Mouse (Mus musculus) retina, postnatal 1 day (tissue): ENCODE measurements at regions not wholly inside any gene's neighbourhood (a gene's known extent, or its start where the extent isn't known, plus 50 kb on each side); places are given as distances from the start of the nearest gene placed in this dataset.

Experiments used
- DNase-seq: peaks from one replicate; pipeline ENCODE4 v3.0.0-alpha.2; 2012

GRCm38 (mm10) chr3:131922733-131923132, 162.4 kb upstream of the Dkk2 start:
- no peak for DNase-seq

GRCm38 (mm10) chr3:131940896-131941295, 144.2 kb upstream of the Dkk2 start:
- DNase-seq: no peak

GRCm38 (mm10) chr3:131941961-131942753, 142.9 kb upstream of the Dkk2 start:
- no peak for DNase-seq

- DNase-seq: no peak
Measured at GRCm38 (mm10) chr3:131943436-131943835, 141.7 kb upstream of the Dkk2 start.

- no peak for DNase-seq
Measured at GRCm38 (mm10) chr3:131955771-131956170, 129.3 kb upstream of the Dkk2 start.

- DNase-seq: no peak
Measured at GRCm38 (mm10) chr3:131960636-131961035, 124.5 kb upstream of the Dkk2 start.

- DNase-seq: no peak
Measured at GRCm38 (mm10) chr3:131961571-131961970, 123.5 kb upstream of the Dkk2 start.

GRCm38 (mm10) chr3:131962870-131963269, 122.2 kb upstream of the Dkk2 start:
- no peak for DNase-seq

GRCm38 (mm10) chr3:131964952-131965351, 120.1 kb upstream of the Dkk2 start:
- no peak for DNase-seq

GRCm38 (mm10) chr3:131965456-131966160, 119.5 kb upstream of the Dkk2 start:
- no peak for DNase-seq

- DNase-seq: no peak
Measured at GRCm38 (mm10) chr3:131967288-131967687, 117.8 kb upstream of the Dkk2 start.

- DNase-seq: no peak
Measured at GRCm38 (mm10) chr3:131970827-131971226, 114.3 kb upstream of the Dkk2 start.

GRCm38 (mm10) chr3:131975940-131976628, 109.0 kb upstream of the Dkk2 start:
- DNase-seq: peak; percentile 77

GRCm38 (mm10) chr3:131983292-131983691, 101.8 kb upstream of the Dkk2 start:
- no peak for DNase-seq

GRCm38 (mm10) chr3:131998838-131999613, 86.1 kb upstream of the Dkk2 start:
- DNase-seq: no peak

GRCm38 (mm10) chr3:132006191-132006590, 78.9 kb upstream of the Dkk2 start:
- peak; percentile 55 for DNase-seq

- DNase-seq: peak; percentile 33
Measured at GRCm38 (mm10) chr3:132006912-132007311, 78.2 kb upstream of the Dkk2 start.

GRCm38 (mm10) chr3:132007356-132007755, 77.7 kb upstream of the Dkk2 start:
- DNase-seq: no peak

- peak; percentile 15 for DNase-seq
Measured at GRCm38 (mm10) chr3:132015205-132015604, 69.9 kb upstream of the Dkk2 start.

GRCm38 (mm10) chr3:132017485-132018261, 67.4 kb upstream of the Dkk2 start:
- DNase-seq: peak; percentile 64

- peak; percentile 87 for DNase-seq
Measured at GRCm38 (mm10) chr3:132018505-132018904, 66.6 kb upstream of the Dkk2 start.

- no peak for DNase-seq
Measured at GRCm38 (mm10) chr3:132022032-132022431, 63.1 kb upstream of the Dkk2 start.
